Mouse (Mus musculus): ENCODE measurements around the gene Sorcs2. TPM values are rescaled to one million over a fixed set of nuclear protein-coding genes. Genes with fewer than 3 reads are reported as not detected.

Gene Sorcs2
- polyA plus RNA-seq, 1 experiment from 2014 or later: 11.7 TPM

- 43% methylated on average over 3 of the region's 3 CpGs for WGBS
- no peak overlapping the region for H3K4me3 ChIP-seq
- H3K9me3 ChIP-seq: no peaks in the 10 kb centered on the region
- no peak overlapping the region for H3K9ac ChIP-seq
- peaks cover 42% of the 10 kb centered on the region for H3K4me1 ChIP-seq (replicated peaks)
- H3K4me2 ChIP-seq: no peak overlapping the region
- ATAC-seq (ENCODE audit: low FRiP score): 0 out of 2 replicates have a peak, but pooled peaks have one; percentile 17
- no peaks in the 10 kb centered on the region for H3K36me3 ChIP-seq
- peak overlapping the region; percentile 71 for H3K27ac ChIP-seq
- H3K27me3 ChIP-seq: no peaks in the 10 kb centered on the region
These were observed 58.7 kb downstream of the Sorcs2 start for GRCm38 (mm10) chr5:36339283-36339682.

GRCm38 (mm10) chr5:36336252-36336651, 61.7 kb downstream of the Sorcs2 start:
- Histone ChIP-seq H3K9me3 (no peaks in the 10 kb centered on the region), H3K4me1 (replicated peaks) (peaks cover 57% of the 10 kb centered on the region), H3K36me3 (no peaks in the 10 kb centered on the region), H3K4me2 (no peak overlapping the region), H3K27ac (no peak overlapping the region), H3K4me3 (no peak overlapping the region), H3K9ac (no peak overlapping the region), H3K27me3 (peaks cover 5% of the 10 kb centered on the region; the same call in 1 of the 2 replicates)
- 58% methylated on average over 7 of the region's 7 CpGs for WGBS
- peak; percentile 62; the same call in 1 of the 2 replicates for ATAC-seq (ENCODE audit: low FRiP score)

- peaks cover 63% of the 10 kb centered on the region for H3K4me1 ChIP-seq (replicated peaks)
- H3K9me3 ChIP-seq: no peaks in the 10 kb centered on the region
- H3K27me3 ChIP-seq: peaks cover 5% of the 10 kb centered on the region; the same call in 1 of the 2 replicates
- H3K4me3 ChIP-seq: no peak overlapping the region
- no peak overlapping the region for H3K9ac ChIP-seq
- H3K27ac ChIP-seq: no peak overlapping the region
- H3K4me2 ChIP-seq: no peak overlapping the region
- no peaks in the 10 kb centered on the region for H3K36me3 ChIP-seq
- WGBS: 69% methylated on average over 2 of the region's 2 CpGs
- no peak for ATAC-seq (ENCODE audit: low FRiP score)
These were observed 62.3 kb downstream of the Sorcs2 start for GRCm38 (mm10) chr5:36335661-36336060.

GRCm38 (mm10) chr5:36334227-36334626, 63.7 kb downstream of the Sorcs2 start:
- peaks cover 5% of the 10 kb centered on the region; the same call in 1 of the 2 replicates for H3K27me3 ChIP-seq
- no peak for ATAC-seq (ENCODE audit: low FRiP score)
- no peaks in the 10 kb centered on the region for H3K36me3 ChIP-seq
- no peaks in the 10 kb centered on the region for H3K9me3 ChIP-seq
- peaks cover 60% of the 10 kb centered on the region for H3K4me1 ChIP-seq (replicated peaks)
- 18% methylated on average over 7 of the region's 7 CpGs for WGBS
- H3K4me2 ChIP-seq: no peak overlapping the region
- H3K4me3 ChIP-seq: no peak overlapping the region
- H3K9ac ChIP-seq: no peak overlapping the region
- no peak overlapping the region for H3K27ac ChIP-seq

- no peak overlapping the region for H3K9ac ChIP-seq
- 44% methylated on average over 21 of the region's 21 CpGs for WGBS
- no peak overlapping the region for H3K4me2 ChIP-seq
- H3K4me3 ChIP-seq: no peak overlapping the region
- no peaks in the 10 kb centered on the region for H3K36me3 ChIP-seq
- H3K4me1 ChIP-seq (replicated peaks): peaks cover 50% of the 10 kb centered on the region
- peak; percentile 7; the same call in 1 of the 2 replicates for ATAC-seq (ENCODE audit: low FRiP score)
- H3K27me3 ChIP-seq: peaks cover 5% of the 10 kb centered on the region; the same call in 1 of the 2 replicates
- H3K9me3 ChIP-seq: no peaks in the 10 kb centered on the region
- H3K27ac ChIP-seq: peak overlapping the region; percentile 58
These were observed 67.3 kb downstream of the Sorcs2 start for GRCm38 (mm10) chr5:36330472-36331155.

GRCm38 (mm10) chr5:36326057-36327010, 71.6 kb downstream of the Sorcs2 start:
- H3K4me2 ChIP-seq: no peak overlapping the region
- H3K27me3 ChIP-seq: no peaks in the 10 kb centered on the region
- 81% methylated on average over 9 of the region's 9 CpGs for WGBS
- H3K9me3 ChIP-seq: no peaks in the 10 kb centered on the region
- H3K4me1 ChIP-seq (replicated peaks): peaks cover 56% of the 10 kb centered on the region
- no peak overlapping the region for H3K4me3 ChIP-seq
- ATAC-seq (ENCODE audit: low FRiP score): no peak
- H3K9ac ChIP-seq: no peak overlapping the region
- no peaks in the 10 kb centered on the region for H3K36me3 ChIP-seq
- H3K27ac ChIP-seq: no peak overlapping the region

- Histone ChIP-seq H3K4me3 (no peak overlapping the region), H3K9me3 (no peaks in the 10 kb centered on the region), H3K27ac (peak overlapping the region; percentile 71), H3K36me3 (no peaks in the 10 kb centered on the region), H3K4me1 (replicated peaks) (peaks cover 43% of the 10 kb centered on the region), H3K27me3 (0 out of 2 replicates have a peak, but pooled peaks cover 4% of the 10 kb centered on the region), H3K4me2 (no peak overlapping the region), H3K9ac (no peak overlapping the region)
- WGBS: 32% methylated on average over 9 of the region's 9 CpGs
- peak; percentile 81 for ATAC-seq (ENCODE audit: low FRiP score)
These were observed 73.8 kb downstream of the Sorcs2 start for GRCm38 (mm10) chr5:36324140-36324572.

- no peaks in the 10 kb centered on the region for H3K9me3 ChIP-seq
- H3K36me3 ChIP-seq: no peaks in the 10 kb centered on the region
- no peak overlapping the region for H3K4me3 ChIP-seq
- peak overlapping the region; percentile 6; the same call in 1 of the 2 replicates for H3K9ac ChIP-seq
- peak overlapping the region; percentile 71 for H3K27ac ChIP-seq
- peak; percentile 73 for ATAC-seq (ENCODE audit: low FRiP score)
- peaks cover 46% of the 10 kb centered on the region for H3K4me1 ChIP-seq (replicated peaks)
- WGBS: 9% methylated on average over 2 of the region's 2 CpGs
- H3K27me3 ChIP-seq: 0 out of 2 replicates have a peak, but pooled peaks cover 4% of the 10 kb centered on the region
- no peak overlapping the region for H3K4me2 ChIP-seq
These were observed 74.4 kb downstream of the Sorcs2 start for GRCm38 (mm10) chr5:36323526-36323925.

- H3K4me1 ChIP-seq (replicated peaks): peaks cover 55% of the 10 kb centered on the region
- 40% methylated on average over 8 of the region's 8 CpGs for WGBS
- H3K9ac ChIP-seq: no peak overlapping the region
- H3K4me3 ChIP-seq: no peak overlapping the region
- H3K4me2 ChIP-seq: no peak overlapping the region
- no peak for ATAC-seq (ENCODE audit: low FRiP score)
- H3K27me3 ChIP-seq: 0 out of 2 replicates have a peak, but pooled peaks cover 4% of the 10 kb centered on the region
- no peak overlapping the region for H3K27ac ChIP-seq
- no peaks in the 10 kb centered on the region for H3K36me3 ChIP-seq
- no peaks in the 10 kb centered on the region for H3K9me3 ChIP-seq
These were observed 76.4 kb downstream of the Sorcs2 start for GRCm38 (mm10) chr5:36321581-36321980.

GRCm38 (mm10) chr5:36320667-36321066, 77.3 kb downstream of the Sorcs2 start:
- Histone ChIP-seq H3K27me3 (0 out of 2 replicates have a peak, but pooled peaks cover 4% of the 10 kb centered on the region), H3K9me3 (no peaks in the 10 kb centered on the region), H3K9ac (no peak overlapping the region), H3K4me2 (no peak overlapping the region), H3K4me3 (no peak overlapping the region), H3K4me1 (replicated peaks) (peaks cover 49% of the 10 kb centered on the region), H3K27ac (no peak overlapping the region), H3K36me3 (no peaks in the 10 kb centered on the region)
- 86% methylated on average over 8 of the region's 8 CpGs for WGBS
- no peak for ATAC-seq (ENCODE audit: low FRiP score)

- 0 out of 2 replicates have a peak, but pooled peaks cover 4% of the 10 kb centered on the region for H3K27me3 ChIP-seq
- WGBS: 36% methylated on average over 6 of the region's 6 CpGs
- no peak for ATAC-seq (ENCODE audit: low FRiP score)
These were observed 80.1 kb downstream of the Sorcs2 start for GRCm38 (mm10) chr5:36317641-36318368.

More at GRCm38 (mm10) chr5:36317641-36318368, 80.1 kb downstream of the Sorcs2 start:
- H3K9ac ChIP-seq: no peak overlapping the region
- H3K4me3 ChIP-seq: no peak overlapping the region
- no peaks in the 10 kb centered on the region for H3K9me3 ChIP-seq
- no peak overlapping the region for H3K4me2 ChIP-seq
- H3K27ac ChIP-seq: no peak overlapping the region; the same call in 1 of the 2 replicates
- H3K36me3 ChIP-seq: no peaks in the 10 kb centered on the region
- H3K4me1 ChIP-seq (replicated peaks): peaks cover 48% of the 10 kb centered on the region

All from hindbrain, embryonic 13.5 days (tissue).